Mouse (Mus musculus) limb, embryonic 14.5 days (tissue): ENCODE data around the gene Cd69. TPM values are rescaled to one million over a fixed set of nuclear protein-coding genes. Genes with fewer than 3 reads are reported as not detected.
A peak's percentile ranks its signal among the peaks of the same experiment; 100 is the strongest.

Source experiments
- ATAC-seq: fragments of 200-750 bp; cut with Nextera tagmentation; 2 replicates; pipeline ENCODE4 v1.8.0; 2017; ENCODE audit warnings: low read depth, moderate number of reproducible peaks, moderate TSS enrichment; ENCODE audit not compliant: low FRiP score
- DNase-seq: peaks from one replicate; pipeline ENCODE4 v3.0.0-alpha.2; 2015; ENCODE audit warnings: low spot score
- H3K27ac ChIP-seq: fragments of 300-500 bp; sonication (generic); replicated peaks from 2 replicates; pipeline ENCODE4 v1.5.1; 2014; ENCODE audit warnings: low read depth, mild to moderate bottlenecking, low read length, moderate library complexity, mixed read lengths
- H3K27me3 ChIP-seq: fragments of 300-500 bp; sonication (generic); 2 replicates; pipeline ENCODE4 v1.6.1; 2014; ENCODE audit warnings: low read length, mixed read lengths; ENCODE audit not compliant: control insufficient read depth, insufficient read depth
- H3K36me3 ChIP-seq: fragments of 300-500 bp; sonication (generic); 2 replicates; pipeline ENCODE4 v1.6.1; 2014; ENCODE audit warnings: mild to moderate bottlenecking, low read length, moderate library complexity, mixed read lengths; ENCODE audit not compliant: control insufficient read depth, insufficient read depth
- H3K4me1 ChIP-seq: fragments of 300-500 bp; sonication (generic); 2 replicates; pipeline ENCODE4 v1.6.1; 2014; ENCODE audit warnings: antibody characterized with exemption, low read length, mixed read lengths; ENCODE audit not compliant: control insufficient read depth, insufficient read depth
- H3K4me2 ChIP-seq: fragments of 300-500 bp; sonication (generic); replicated peaks from 2 replicates; pipeline ENCODE4 v1.6.1; 2014; ENCODE audit warnings: low read depth, mild to moderate bottlenecking, low read length, moderate library complexity; ENCODE audit not compliant: severe bottlenecking
- H3K4me3 ChIP-seq: fragments of 300-500 bp; sonication (generic); replicated peaks from 2 replicates; pipeline ENCODE4 v1.5.1; 2014; ENCODE audit warnings: low read length
- H3K9ac ChIP-seq: fragments of 300-500 bp; sonication (generic); 2 replicates; pipeline ENCODE4 v1.6.1; 2014; ENCODE audit warnings: mild to moderate bottlenecking, low read depth, low read length, moderate library complexity; ENCODE audit not compliant: severe bottlenecking
- H3K9me3 ChIP-seq: fragments of 300-500 bp; sonication (generic); 2 replicates; pipeline ENCODE4 v1.6.1; 2016; ENCODE audit warnings: low read length; ENCODE audit not compliant: control insufficient read depth
- POLR2A ChIP-seq: fragments of 200-500 bp; IDR thresholded peaks from 2 replicates; pipeline ENCODE4 v1.8.0; 2012; ENCODE audit warnings: inconsistent platforms, mild to moderate bottlenecking, moderate library complexity, borderline replicate concordance; ENCODE audit not compliant: insufficient read depth, insufficient read length; ENCODE audit errors: extremely low read depth
- WGBS: fragments of 180-500 bp; shearing (Covaris S2); extraction: QIAGEN DNeasy Blood & Tissue Kit; methylation state at CpG from one replicate; pipeline ENCODE4 v1.1.7; 2014; 5-methylcytosine and 5-hydroxymethylcytosine counted together
- polyA plus RNA-seq, 2 experiments: library from polyadenylated mRNA; depleted of rRNA in 1 of 2; stranded (reverse) in 1 of 2; unstranded in 1 of 2; fragments of >200 nt; fragmentation: Nextera tagmentation in 1 of 2; extraction: Ambion mirVana in 1 of 2; gene quantifications; 2 replicates each; pipeline versions ENCODE4 v1.2.1 to v1.2.3; 2012 to 2014

Cd69 gene
- polyA plus RNA-seq, 2 experiments: 0.13 to 0.39 TPM

- no peaks in the 10 kb centered on the region for H3K27me3 ChIP-seq
- no peak overlapping the region for H3K27ac ChIP-seq
- no peaks in the 10 kb centered on the region for H3K36me3 ChIP-seq
- no peak for TF ChIP-seq POLR2A
- WGBS: 92% methylated on average over 9 of the region's 9 CpGs
- H3K4me1 ChIP-seq: no peaks in the 10 kb centered on the region
- H3K9ac ChIP-seq: no peak overlapping the region
- H3K4me3 ChIP-seq: no peak overlapping the region
- no peak for ATAC-seq
- no peak overlapping the region for H3K4me2 ChIP-seq
- H3K9me3 ChIP-seq: no peaks in the 10 kb centered on the region
- DNase-seq: no peak
Observed at GRCm38 (mm10) chr6:129239564-129240248, 35.5 kb downstream of the Cd69 start.

GRCm38 (mm10) chr6:129238275-129239038 lies 36.8 kb downstream of the Cd69 start:
- H3K9me3 ChIP-seq: no peaks in the 10 kb centered on the region
- no peak overlapping the region for H3K27ac ChIP-seq
- H3K27me3 ChIP-seq: no peaks in the 10 kb centered on the region
- peak; percentile 66 for ATAC-seq
- peak overlapping the region; percentile 49 for H3K4me3 ChIP-seq
- peak; percentile 20 for DNase-seq
- H3K9ac ChIP-seq: peak overlapping the region; percentile 45
- H3K4me2 ChIP-seq: peak overlapping the region; percentile 64
- no peak for TF ChIP-seq POLR2A
- H3K4me1 ChIP-seq: no peaks in the 10 kb centered on the region
- WGBS: 13% methylated on average over 14 of the region's 14 CpGs
- H3K36me3 ChIP-seq: no peaks in the 10 kb centered on the region

- H3K4me3 ChIP-seq: peak overlapping the region; percentile 49
- no peaks in the 10 kb centered on the region for H3K27me3 ChIP-seq
- no peak for TF ChIP-seq POLR2A
- H3K27ac ChIP-seq: no peak overlapping the region
- no peaks in the 10 kb centered on the region for H3K36me3 ChIP-seq
- DNase-seq (peak; percentile 76), ATAC-seq (peak; percentile 93)
- peak overlapping the region; percentile 64 for H3K4me2 ChIP-seq
- 20% methylated on average over 16 of the region's 16 CpGs for WGBS
- peak overlapping the region; percentile 45 for H3K9ac ChIP-seq
- H3K4me1 ChIP-seq: no peaks in the 10 kb centered on the region
- no peaks in the 10 kb centered on the region for H3K9me3 ChIP-seq
Observed at GRCm38 (mm10) chr6:129237350-129238274, 37.6 kb downstream of the Cd69 start.

DNA sequence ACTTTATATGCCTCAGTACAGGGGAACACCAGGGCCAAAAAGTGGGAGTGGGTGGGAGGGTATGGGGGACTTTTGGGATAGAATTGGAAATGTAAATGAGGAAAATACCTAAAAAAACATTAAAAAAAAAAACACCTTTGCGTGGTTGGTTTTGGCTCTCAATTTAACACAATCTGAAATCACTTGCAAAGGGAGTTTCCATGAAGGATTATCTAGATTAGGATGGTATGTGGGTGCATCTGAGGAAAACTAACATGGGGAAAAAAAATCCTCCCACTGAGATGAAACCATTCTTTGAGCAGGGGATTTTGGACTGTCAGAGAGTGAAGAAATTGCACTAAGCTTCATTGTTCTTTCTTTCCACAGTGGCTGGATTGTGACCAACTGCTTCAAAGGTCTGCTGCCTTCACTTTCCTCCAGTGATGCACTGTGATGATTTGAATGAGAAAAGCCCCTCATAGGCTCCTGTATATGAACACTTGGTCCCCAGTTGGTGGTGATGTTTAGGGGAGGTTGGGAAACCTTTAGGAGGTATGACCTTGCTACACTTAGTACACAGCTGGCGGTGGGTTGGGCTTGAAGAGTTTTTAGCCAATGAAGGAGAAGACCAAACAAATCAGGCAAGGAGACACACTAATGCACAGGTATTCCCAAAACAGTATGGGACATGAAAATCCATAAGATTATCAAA lies 38.4 kb downstream of the Cd69 start:
- no peak for DNase-seq

More for the DNA sequence above, 38.4 kb downstream of the Cd69 start:
- Histone ChIP-seq H3K4me3 (no peak overlapping the region), H3K4me1 (no peaks in the 10 kb centered on the region), H3K36me3 (no peaks in the 10 kb centered on the region), H3K9ac (no peak overlapping the region), H3K27me3 (no peaks in the 10 kb centered on the region), H3K9me3 (no peaks in the 10 kb centered on the region), H3K27ac (no peak overlapping the region), H3K4me2 (no peak overlapping the region)
- 94% methylated on average over 2 of the region's 2 CpGs for WGBS
- no peak for ATAC-seq
- no peak for TF ChIP-seq POLR2A
